Mouse (Mus musculus): Measurements from ENCODE around the gene March9. TPM values are rescaled to one million over a fixed set of nuclear protein-coding genes. Genes with fewer than 3 reads are reported as not detected.
A peak's percentile ranks its signal among the peaks of the same experiment; 100 is the strongest.

Gene March9
- 4.6 and 8.3 TPM in 2 replicates for total RNA-seq (2012; rRNA removed)

DNA sequence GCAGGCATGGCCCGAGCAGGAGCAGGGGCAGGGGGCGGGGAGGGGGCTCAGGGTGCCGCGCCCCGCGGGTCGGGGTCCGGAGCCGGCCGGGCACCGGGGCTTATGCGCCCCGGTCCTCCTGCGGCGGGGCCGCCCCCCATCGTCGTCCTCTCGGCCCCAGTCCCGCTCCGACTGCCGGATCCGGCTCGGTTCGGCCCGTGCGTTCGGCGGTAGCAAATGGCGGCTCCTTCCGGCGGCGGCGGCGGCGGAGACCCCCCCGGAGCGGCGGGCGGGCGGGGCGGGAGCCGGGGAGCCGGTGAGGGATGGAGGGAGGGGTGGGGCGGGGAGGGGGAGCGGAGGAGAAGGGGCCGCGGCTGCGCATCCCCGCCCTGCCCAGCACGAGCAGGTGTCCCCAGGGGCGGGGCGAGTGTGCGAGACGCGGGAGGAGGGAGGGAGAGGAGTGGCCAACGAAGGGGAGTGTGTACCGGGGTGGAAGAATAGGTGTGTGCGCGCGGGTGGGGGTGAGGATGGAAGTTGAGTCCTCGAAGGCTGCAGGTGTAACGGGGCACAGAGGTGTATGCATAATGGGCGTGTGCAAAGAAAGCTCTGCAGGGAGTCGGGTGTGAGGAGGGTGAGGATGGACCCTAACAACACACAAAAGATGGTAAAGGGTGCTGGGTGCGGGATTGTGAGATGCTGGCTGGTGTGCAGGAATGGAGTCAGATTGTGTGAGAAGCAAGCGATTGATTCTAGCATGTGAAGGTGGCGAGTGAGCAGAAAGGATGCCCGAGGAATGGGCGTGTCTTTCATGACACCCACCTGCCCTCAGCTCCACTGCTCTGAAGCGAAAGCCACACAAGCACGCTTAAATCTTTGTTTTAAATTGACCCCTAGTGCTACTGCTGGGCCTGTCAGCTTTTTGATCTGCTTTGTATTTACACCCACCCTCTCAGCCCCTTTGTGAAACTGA, at the start of gene March9:
TSS of gene March9 (minus strand) at position 217 of the 949 bp plus-strand sequence.
- Histone ChIP-seq H3K9ac (ENCODE audit: insufficient read depth, low read depth, low read length, poor library complexity, severe bottlenecking) (peak within 1 kb of the TSS; percentile 71), H3K36me3 (ENCODE audit: control insufficient read depth, insufficient read depth, low read length, poor library complexity, severe bottlenecking) (peaks cover 23% of the 10 kb centered on the region), H3K4me1 (ENCODE audit: control insufficient read depth in 2 of 2, insufficient read depth in 2 of 2, low read length in 2 of 2, poor library complexity in 1 of 2) (peaks cover 2 to 21% of the 10 kb centered on the region in 2 experiments; a peak in 3 of 4 replicates), H3K4me3 (ENCODE audit: insufficient read depth in 1 of 2, low read depth in 1 of 2, low read length in 2 of 2, poor library complexity in 1 of 2, severe bottlenecking in 1 of 2) (peak within 1 kb of the TSS; percentile 68 to 88), H3K27ac (ENCODE audit: insufficient read depth, low read depth, low read length, poor library complexity, severe bottlenecking) (no peak within 1 kb of the TSS), H3K9me3 (ENCODE audit: control insufficient read depth, insufficient read depth, low read depth, low read length) (no peaks in the 10 kb centered on the region)
- in situ Hi-C loops (cut with MboI; ENCODE audit: low sequenced_read_pairs in 2 of 2, unreplicated experiment in 2 of 2), result no loop called here
- TF ChIP-seq ZNF384 (IDR thresholded peaks at IDR 0.05; ENCODE audit: low read depth, low read length), result no peak
- TF ChIP-seq MAFK (IDR thresholded peaks at IDR 0.05; ENCODE audit: insufficient read depth, low read depth, low read length), result no peak
- TF ChIP-seq CHD2 (IDR thresholded peaks at IDR 0.05; ENCODE audit: low read depth, low read length), result no peak
- TF ChIP-seq HCFC1 (IDR thresholded peaks at IDR 0.05; ENCODE audit: borderline replicate concordance, insufficient read depth, low read length), result no peak
- no peak for TF ChIP-seq ZC3H11A (IDR thresholded peaks at IDR 0.05; ENCODE audit: borderline replicate concordance, low read depth, low read length)
- no peak for DNase-seq (ENCODE audit: low read depth, low spot score)

DNA sequence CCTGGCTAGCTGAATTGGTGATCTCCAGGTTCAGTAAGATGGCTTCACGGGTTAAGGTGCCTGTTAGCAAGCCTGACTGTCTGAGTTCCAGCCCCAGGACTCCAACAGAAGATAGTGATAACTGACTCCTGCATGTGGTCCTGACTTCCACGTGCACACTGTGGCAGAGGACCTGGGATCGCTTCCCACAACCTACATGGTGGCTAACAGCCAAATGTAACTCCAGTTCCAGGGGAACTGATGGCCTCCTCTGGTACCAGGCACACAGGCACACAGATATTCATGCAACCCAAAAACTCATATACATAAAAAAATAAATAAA, 48.2 kb upstream of the March9 start:
- no peaks in the 10 kb centered on the region for H3K36me3 ChIP-seq (ENCODE audit: control insufficient read depth, insufficient read depth, low read length, poor library complexity, severe bottlenecking)
- in situ Hi-C loops (cut with MboI; ENCODE audit: low sequenced_read_pairs in 2 of 2, unreplicated experiment in 2 of 2), result no loop called here
- H3K4me3 ChIP-seq (ENCODE audit: insufficient read depth in 1 of 2, low read depth in 1 of 2, low read length in 2 of 2, poor library complexity in 1 of 2, severe bottlenecking in 1 of 2), result no peak overlapping the region
- H3K4me1 ChIP-seq (ENCODE audit: control insufficient read depth in 2 of 2, insufficient read depth in 2 of 2, low read length in 2 of 2, poor library complexity in 1 of 2), result peaks cover 0 to 10% of the 10 kb centered on the region in 2 experiments; a peak in 3 of 4 replicates
- H3K9me3 ChIP-seq (ENCODE audit: control insufficient read depth, insufficient read depth, low read depth, low read length), result no peaks in the 10 kb centered on the region
- H3K9ac ChIP-seq (ENCODE audit: insufficient read depth, low read depth, low read length, poor library complexity, severe bottlenecking), result no peak overlapping the region
- DNase-seq (ENCODE audit: low read depth, low spot score), result no peak
- no peak overlapping the region for H3K27ac ChIP-seq (ENCODE audit: insufficient read depth, low read depth, low read length, poor library complexity, severe bottlenecking)
- no peak for TF ChIP-seq ZC3H11A (IDR thresholded peaks at IDR 0.05; ENCODE audit: borderline replicate concordance, low read depth, low read length)
- no peak for TF ChIP-seq ZNF384 (IDR thresholded peaks at IDR 0.05; ENCODE audit: low read depth, low read length)

DNA sequence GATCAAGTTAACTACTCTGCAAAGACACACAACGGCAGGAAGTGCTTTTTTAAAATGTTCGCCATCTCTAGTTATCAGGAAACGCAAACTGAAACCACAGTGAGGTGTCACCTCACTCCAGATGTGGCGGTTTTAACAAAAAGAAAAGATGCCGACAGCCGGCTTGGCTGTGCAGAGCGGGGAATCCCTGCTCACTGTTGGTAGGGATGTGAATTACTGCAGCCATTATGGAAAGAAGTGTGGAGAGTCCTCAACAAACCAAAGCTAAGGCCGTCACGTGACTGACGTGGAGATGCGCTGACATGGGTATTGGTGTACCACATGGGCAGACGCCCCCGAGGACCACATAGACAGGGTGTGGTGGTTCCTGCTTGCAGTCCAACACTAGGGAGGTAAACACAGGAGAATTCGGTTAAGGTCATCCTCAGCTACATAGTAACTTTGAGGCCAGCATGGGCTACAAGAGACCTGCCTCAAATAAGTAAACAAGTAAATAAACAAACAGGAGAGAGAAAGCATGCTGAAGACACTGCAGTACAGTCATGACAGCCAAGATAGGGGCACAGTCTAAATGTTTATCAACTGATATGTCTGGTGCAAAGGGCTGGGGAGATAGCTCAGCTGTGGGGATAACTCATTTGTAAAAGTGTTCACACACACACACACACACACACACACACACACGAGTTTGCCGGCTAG, 47.7 kb upstream of the March9 start:
- H3K27ac ChIP-seq (ENCODE audit: insufficient read depth, low read depth, low read length, poor library complexity, severe bottlenecking), result no peak overlapping the region
- TF ChIP-seq ZNF384 (IDR thresholded peaks at IDR 0.05; ENCODE audit: low read depth, low read length) (no peak), HCFC1 (IDR thresholded peaks at IDR 0.05; ENCODE audit: borderline replicate concordance, insufficient read depth, low read length) (no peak), CHD2 (IDR thresholded peaks at IDR 0.05; ENCODE audit: low read depth, low read length) (no peak), MAFK (IDR thresholded peaks at IDR 0.05; ENCODE audit: insufficient read depth, low read depth, low read length) (no peak), ZC3H11A (IDR thresholded peaks at IDR 0.05; ENCODE audit: borderline replicate concordance, low read depth, low read length) (no peak)
- no peaks in the 10 kb centered on the region for H3K36me3 ChIP-seq (ENCODE audit: control insufficient read depth, insufficient read depth, low read length, poor library complexity, severe bottlenecking)
- in situ Hi-C loops (cut with MboI; ENCODE audit: low sequenced_read_pairs in 2 of 2, unreplicated experiment in 2 of 2), result no loop called here
- H3K4me1 ChIP-seq (ENCODE audit: control insufficient read depth in 2 of 2, insufficient read depth in 2 of 2, low read length in 2 of 2, poor library complexity in 1 of 2), result peaks cover 0 to 7% of the 10 kb centered on the region in 2 experiments; a peak in 3 of 4 replicates
- H3K9me3 ChIP-seq (ENCODE audit: control insufficient read depth, insufficient read depth, low read depth, low read length), result no peaks in the 10 kb centered on the region
- no peak for DNase-seq (ENCODE audit: low read depth, low spot score)
- no peak overlapping the region for H3K4me3 ChIP-seq (ENCODE audit: insufficient read depth in 1 of 2, low read depth in 1 of 2, low read length in 2 of 2, poor library complexity in 1 of 2, severe bottlenecking in 1 of 2)
- H3K9ac ChIP-seq (ENCODE audit: insufficient read depth, low read depth, low read length, poor library complexity, severe bottlenecking), result no peak overlapping the region

DNA sequence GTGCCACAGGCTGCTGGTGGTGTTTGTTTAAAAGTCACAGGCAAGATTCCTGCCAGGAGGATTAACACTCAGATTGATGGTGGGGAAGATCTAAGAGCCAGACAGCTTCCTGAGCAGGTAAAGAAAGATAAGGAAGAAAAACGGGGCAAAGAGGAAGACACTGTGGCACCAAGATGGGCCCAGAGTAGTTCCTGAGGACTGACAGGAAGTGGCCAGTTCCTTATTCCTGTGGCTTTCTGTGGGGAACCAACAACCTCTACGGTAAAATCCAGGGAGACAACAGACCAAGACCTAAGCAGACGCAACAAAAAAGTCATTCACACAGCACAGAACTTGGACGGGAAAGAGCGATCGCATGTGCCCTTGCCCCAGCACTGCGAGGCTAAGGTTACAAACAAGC, 43.6 kb upstream of the March9 start:
- in situ Hi-C loops (cut with MboI; ENCODE audit: low sequenced_read_pairs in 2 of 2, unreplicated experiment in 2 of 2), result no loop called here
- Histone ChIP-seq H3K27ac (ENCODE audit: insufficient read depth, low read depth, low read length, poor library complexity, severe bottlenecking) (no peak overlapping the region), H3K4me3 (ENCODE audit: insufficient read depth in 1 of 2, low read depth in 1 of 2, low read length in 2 of 2, poor library complexity in 1 of 2, severe bottlenecking in 1 of 2) (no peak overlapping the region), H3K9me3 (ENCODE audit: control insufficient read depth, insufficient read depth, low read depth, low read length) (no peaks in the 10 kb centered on the region), H3K4me1 (ENCODE audit: control insufficient read depth in 2 of 2, insufficient read depth in 2 of 2, low read length in 2 of 2, poor library complexity in 1 of 2) (peaks cover 0 to 4% of the 10 kb centered on the region in 2 experiments; a peak in 2 of 4 replicates), H3K9ac (ENCODE audit: insufficient read depth, low read depth, low read length, poor library complexity, severe bottlenecking) (no peak overlapping the region), H3K36me3 (ENCODE audit: control insufficient read depth, insufficient read depth, low read length, poor library complexity, severe bottlenecking) (no peaks in the 10 kb centered on the region)
- TF ChIP-seq ZNF384 (IDR thresholded peaks at IDR 0.05; ENCODE audit: low read depth, low read length) (no peak), MAFK (IDR thresholded peaks at IDR 0.05; ENCODE audit: insufficient read depth, low read depth, low read length) (no peak), HCFC1 (IDR thresholded peaks at IDR 0.05; ENCODE audit: borderline replicate concordance, insufficient read depth, low read length) (no peak), CHD2 (IDR thresholded peaks at IDR 0.05; ENCODE audit: low read depth, low read length) (no peak), ZC3H11A (IDR thresholded peaks at IDR 0.05; ENCODE audit: borderline replicate concordance, low read depth, low read length) (no peak)
- no peak for DNase-seq (ENCODE audit: low read depth, low spot score)

Measured in ES-E14 (cell line).